In the genomic region with DNA sequence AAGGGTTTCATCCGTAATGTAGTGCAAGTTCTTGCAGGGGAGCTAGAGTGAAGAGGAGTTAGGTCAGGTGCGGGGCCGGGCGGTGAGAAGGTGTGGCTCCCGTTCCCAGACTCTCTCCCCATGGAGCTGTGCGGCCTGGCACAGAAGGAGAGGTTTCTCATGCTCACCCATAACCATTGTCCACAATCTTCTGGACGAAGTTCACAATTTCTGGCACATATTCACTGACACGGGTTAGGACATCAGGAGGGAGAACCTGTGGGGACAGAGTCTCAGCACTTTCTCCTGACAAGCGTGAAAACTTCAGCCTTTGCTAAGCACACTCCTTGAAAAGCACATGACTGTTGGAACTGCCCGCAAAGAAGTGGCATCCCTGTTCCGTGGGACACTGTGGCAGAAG, we compare ENCODE assay signal across 24 mouse cellular contexts. TPM values are rescaled to one million over a fixed set of nuclear protein-coding genes. Genes with fewer than 3 reads are reported as not detected.
A peak's percentile ranks its signal among the peaks of the same experiment; 100 is the strongest.
DNase-seq lines count a peak whose midpoint lies in the region; ATAC-seq lines count a peak whose summit lies in the region.
"Had no signal": no experiment of that assay in that cellular context is flagged by ENCODE, and none has a peak within 500 bp of the region (broad histone marks: within the 10 kb centered on the region; RNA-seq: fewer than 3 reads in every experiment).

No protein-coding gene starts in this region.

- H3K4me3 ChIP-seq in kidney, embryonic 14.5 days (ENCODE audit: low read length): no peak overlapping the region
- no peak overlapping the region for H3K4me3 ChIP-seq in kidney, embryonic 16.5 days (ENCODE audit: low read length)
- H3K4me3 ChIP-seq: embryonic facial prominence, embryonic 10.5 days; embryonic facial prominence, embryonic 12.5 days; forebrain, embryonic 13.5 days; forebrain, embryonic 15.5 days had no signal

- no peak overlapping the region for H3K9ac ChIP-seq in kidney, embryonic 14.5 days (ENCODE audit: low read depth, low read length)
- no peak overlapping the region for H3K9ac ChIP-seq in kidney, embryonic 16.5 days (replicated peaks; ENCODE audit: low read length)
- H3K9ac ChIP-seq: embryonic facial prominence, embryonic 12.5 days; forebrain, embryonic 13.5 days; forebrain, embryonic 15.5 days had no signal

- no peaks in the 10 kb centered on the region for H3K27me3 ChIP-seq in kidney, embryonic 14.5 days (ENCODE audit: control insufficient read depth, insufficient read depth, low read length)
- H3K27me3 ChIP-seq in kidney, embryonic 16.5 days (ENCODE audit: insufficient read depth, low read length): no peaks in the 10 kb centered on the region
- H3K27me3 ChIP-seq: CH12.LX; embryonic facial prominence, embryonic 12.5 days; forebrain, embryonic 13.5 days; forebrain, embryonic 15.5 days; Patski had no signal

- H3K9me3 ChIP-seq in kidney, embryonic 14.5 days (ENCODE audit: control insufficient read depth, low read length): no peaks in the 10 kb centered on the region
- H3K9me3 ChIP-seq in kidney, embryonic 16.5 days (ENCODE audit: low read length): no peaks in the 10 kb centered on the region
- H3K9me3 ChIP-seq: embryonic facial prominence, embryonic 10.5 days; embryonic facial prominence, embryonic 12.5 days; forebrain, embryonic 13.5 days; forebrain, embryonic 15.5 days; G1E had no signal

- H3K36me3 ChIP-seq in kidney, embryonic 14.5 days (ENCODE audit: control insufficient read depth, insufficient read depth, low read length): peaks cover 93% of the 10 kb centered on the region
- peaks cover 77% of the 10 kb centered on the region for H3K36me3 ChIP-seq in kidney, embryonic 16.5 days (ENCODE audit: insufficient read depth, low read length)

- no peak overlapping the region for H3K4me2 ChIP-seq in kidney, embryonic 14.5 days (replicated peaks; ENCODE audit: low read depth, low read length)
- no peak overlapping the region for H3K4me2 ChIP-seq in kidney, embryonic 16.5 days (replicated peaks; ENCODE audit: low read depth, low read length)
- H3K4me2 ChIP-seq: embryonic facial prominence, embryonic 12.5 days; forebrain, embryonic 13.5 days; forebrain, embryonic 15.5 days had no signal

- H3K27ac ChIP-seq in kidney, embryonic 14.5 days (ENCODE audit: low read depth, low read length): no peak overlapping the region
- H3K27ac ChIP-seq in kidney, embryonic 16.5 days (ENCODE audit: low read length): no peak overlapping the region
- H3K27ac ChIP-seq: embryonic facial prominence, embryonic 10.5 days; embryonic facial prominence, embryonic 12.5 days; forebrain, embryonic 13.5 days; forebrain, embryonic 15.5 days had no signal

- H3K4me1 ChIP-seq in kidney, embryonic 14.5 days (ENCODE audit: control insufficient read depth, insufficient read depth, low read length): no peaks in the 10 kb centered on the region
- H3K4me1 ChIP-seq in kidney, embryonic 16.5 days (ENCODE audit: insufficient read depth, low read length): no peaks in the 10 kb centered on the region
- H3K4me1 ChIP-seq: embryonic facial prominence, embryonic 10.5 days; embryonic facial prominence, embryonic 12.5 days; forebrain, embryonic 13.5 days; forebrain, embryonic 15.5 days had no signal

- 95% methylated on average over 11 of the region's 11 CpGs for WGBS in kidney, embryonic 14.5 days
- 95% methylated on average over 11 of the region's 11 CpGs for WGBS in kidney, embryonic 16.5 days

- ATAC-seq in kidney, embryonic 14.5 days (ENCODE audit: low FRiP score, low TSS enrichment): no peak
- no peak for ATAC-seq in kidney, embryonic 16.5 days (ENCODE audit: low FRiP score, low TSS enrichment)
- ATAC-seq: activated CD4-positive, CD25-positive, alpha-beta regulatory T cell, adult 4 months; CD4-positive, CD25-positive, alpha-beta regulatory T cell, adult 4 months; forebrain, embryonic 13.5 days; forebrain, embryonic 15.5 days; Patski had no signal

- peak; percentile 22 for DNase-seq in kidney, adult 11 months
- DNase-seq in kidney, adult 8-10 months: peak; percentile 11 to 34
- no peak for DNase-seq in kidney, adult 18-20 months
- DNase-seq in kidney, postnatal 36 days: peak; percentile 6 to 16
- DNase-seq: adrenal gland, adult 8-10 months; adrenal gland, postnatal 14 days; adrenal gland, postnatal 36 days; B cell, adult 2 months; cerebellum, adult 11-12 months; cerebellum, adult 2 months; cerebellum, adult 9-10 months; cerebellum, postnatal 10 days; cerebellum, postnatal 25 days had no signal

RNA-seq across cellular contexts. Expression of a gene that starts 24.1 kb away (rescaled TPM):
- 47.0 and 64.4 TPM in 2 replicates for polyA plus RNA-seq in kidney, embryonic 14.5 days (2014; fragmentation: Nextera tagmentation; extraction: Ambion mirVana)
- 72.3 and 74.2 TPM in 2 replicates for polyA plus RNA-seq in kidney, embryonic 16.5 days (2015; fragmentation: Nextera tagmentation; extraction: Ambion mirVana)

RNA-seq across cellular contexts. Expression of a gene that starts 26.8 kb away (rescaled TPM):
- 138 and 158 TPM in 2 replicates for polyA plus RNA-seq in kidney, embryonic 14.5 days (2014; fragmentation: Nextera tagmentation; extraction: Ambion mirVana)
- 291 and 292 TPM in 2 replicates for polyA plus RNA-seq in kidney, embryonic 16.5 days (2015; fragmentation: Nextera tagmentation; extraction: Ambion mirVana)

RNA-seq across cellular contexts. Expression of a gene that starts 52.8 kb away (rescaled TPM):
- polyA plus RNA-seq in kidney, embryonic 14.5 days (2014; fragmentation: Nextera tagmentation; extraction: Ambion mirVana): 0.37 and 0.69 TPM in 2 replicates
- polyA plus RNA-seq in kidney, embryonic 16.5 days (2015; fragmentation: Nextera tagmentation; extraction: Ambion mirVana): 0.51 and 0.56 TPM in 2 replicates
- polyA plus RNA-seq: G1E had no signal
